Mouse (Mus musculus): Measurements from ENCODE around the gene Olfr370.

- no peak for TF ChIP-seq CTCF (IDR thresholded peaks at IDR 0.05; ENCODE audit: low read depth)
- TF ChIP-seq EP300 (IDR thresholded peaks at IDR 0.05; ENCODE audit: low read depth), result no peak
These were observed 42.8 kb downstream of the Olfr370 start for GRCm38 (mm10) chr8:83578131-83579055.

Measured in heart, postnatal 0 days (tissue).